Mouse (Mus musculus) forebrain, embryonic 10.5 days (tissue): ENCODE results near the gene Npr1. TPM values are rescaled to one million over a fixed set of nuclear protein-coding genes. Genes with fewer than 3 reads are reported as not detected.
A peak's percentile ranks its signal among the peaks of the same experiment; 100 is the strongest.

Experiments used
- DNase-seq: peaks from one replicate; pipeline ENCODE4 v3.0.0-alpha.2; 2017; ENCODE audit warnings: low spot score; ENCODE audit errors: extremely low spot score
- H3K27ac ChIP-seq: fragments of 300-500 bp; sonication (generic); 2 replicates; pipeline ENCODE4 v1.5.1; 2016; ENCODE audit warnings: mild to moderate bottlenecking
- H3K27me3 ChIP-seq: fragments of 300-500 bp; sonication (generic); 2 replicates; pipeline ENCODE4 v1.6.1; 2016; ENCODE audit warnings: mild to moderate bottlenecking; ENCODE audit not compliant: poor library complexity, severe bottlenecking
- H3K36me3 ChIP-seq: fragments of 300-500 bp; sonication (generic); replicated peaks from 2 replicates; pipeline ENCODE4 v1.6.1; 2016; ENCODE audit warnings: mild to moderate bottlenecking, moderate library complexity
- H3K4me1 ChIP-seq: fragments of 300-500 bp; sonication (generic); 2 replicates; pipeline ENCODE4 v1.6.1; 2016
- H3K4me3 ChIP-seq: fragments of 300-500 bp; sonication (generic); 2 replicates; pipeline ENCODE4 v1.5.1; 2016; ENCODE audit warnings: mild to moderate bottlenecking, moderate library complexity
- H3K9me3 ChIP-seq: fragments of 300-500 bp; sonication (generic); 2 replicates; pipeline ENCODE4 v1.6.1; 2016; ENCODE audit warnings: mild to moderate bottlenecking, moderate library complexity
- WGBS: fragments of 180-500 bp; shearing (Covaris S2); methylation state at CpG from one replicate; pipeline ENCODE4 v1.1.7; 2016; 5-methylcytosine and 5-hydroxymethylcytosine counted together
- polyA plus RNA-seq: library from polyadenylated mRNA; unstranded; fragments of >200 nt; fragmentation: Nextera tagmentation; extraction: Ambion mirVana; gene quantifications from 2 replicates; pipeline ENCODE4 v1.2.1, GENCODE M21; 2016

Npr1 gene
- 2.0 and 2.3 TPM in 2 replicates for polyA plus RNA-seq

DNA sequence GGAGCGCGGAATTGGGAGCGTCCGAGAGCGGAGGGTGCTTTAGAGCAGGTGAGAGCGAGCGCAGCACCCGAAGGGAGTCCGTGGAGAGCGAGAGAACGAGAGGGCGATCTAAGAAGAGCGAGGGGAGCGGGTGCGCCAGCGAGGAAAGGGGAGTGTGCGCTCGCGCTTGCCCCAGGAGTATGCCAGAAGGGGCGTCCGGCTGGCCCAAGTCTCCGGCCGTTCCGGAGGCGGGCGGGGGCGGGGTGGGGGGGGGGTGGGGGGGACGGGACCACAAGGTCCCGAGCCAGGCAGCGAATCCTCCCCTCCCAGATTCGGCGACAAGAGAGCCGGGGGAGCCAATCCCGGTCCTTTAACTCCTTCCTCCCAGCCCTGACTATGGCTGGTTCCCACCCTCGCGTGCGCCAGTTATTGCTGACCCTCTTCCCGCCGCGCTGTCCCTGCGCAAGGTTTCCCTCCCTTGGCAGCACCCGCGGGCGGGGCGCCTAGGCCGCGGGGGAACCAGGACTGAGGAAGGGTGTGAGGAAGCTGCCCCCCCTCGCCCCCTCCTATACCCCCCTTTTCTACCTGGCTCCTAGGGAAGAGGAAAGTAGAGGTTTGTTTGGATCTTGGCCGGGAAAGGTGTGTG, at the start of gene Npr1:
Npr1 (minus strand) TSS at position 181 of the 625 bp plus-strand sequence.
- H3K36me3 ChIP-seq = no peaks in the 10 kb centered on the region
- no peaks in the 10 kb centered on the region for H3K9me3 ChIP-seq
- H3K27me3 ChIP-seq = peaks cover 76% of the 10 kb centered on the region
- peak within 1 kb of the TSS; percentile 51 for H3K4me3 ChIP-seq
- H3K27ac ChIP-seq = peak within 1 kb of the TSS; percentile 51; the same call in 1 of the 2 replicates
- peak; percentile 51 for DNase-seq
- under 1% methylated on average over 40 of the region's 49 CpGs for WGBS
- H3K4me1 ChIP-seq = peaks cover 20% of the 10 kb centered on the region

DNA sequence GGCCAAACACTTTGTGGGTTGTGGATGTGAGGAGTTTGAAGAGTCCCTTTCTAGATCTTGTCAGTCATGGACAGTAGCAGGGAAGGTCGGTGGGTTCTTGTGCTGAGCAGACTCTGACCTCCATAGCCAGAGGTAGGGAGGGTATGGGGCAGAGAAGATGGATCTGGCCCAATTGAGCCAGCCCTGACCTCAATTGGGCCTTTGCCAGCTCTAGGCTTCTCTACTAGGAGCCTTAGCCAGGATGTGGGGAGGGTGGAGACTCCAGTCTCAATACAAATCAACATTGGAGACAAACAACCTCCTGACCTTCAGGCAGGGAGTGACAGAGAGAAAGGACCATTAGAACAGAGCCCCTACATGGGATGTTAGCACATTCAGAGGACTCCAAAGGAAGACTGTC, 49.6 kb upstream of the Npr1 start:
- Histone ChIP-seq H3K27me3 (peaks cover 50% of the 10 kb centered on the region), H3K9me3 (no peaks in the 10 kb centered on the region), H3K4me1 (peaks cover 23% of the 10 kb centered on the region), H3K36me3 (no peaks in the 10 kb centered on the region), H3K27ac (no peak overlapping the region), H3K4me3 (peak overlapping the region; percentile 52)
- WGBS = 46% methylated on average over 1 of the region's 1 CpGs
- DNase-seq = no peak

DNA sequence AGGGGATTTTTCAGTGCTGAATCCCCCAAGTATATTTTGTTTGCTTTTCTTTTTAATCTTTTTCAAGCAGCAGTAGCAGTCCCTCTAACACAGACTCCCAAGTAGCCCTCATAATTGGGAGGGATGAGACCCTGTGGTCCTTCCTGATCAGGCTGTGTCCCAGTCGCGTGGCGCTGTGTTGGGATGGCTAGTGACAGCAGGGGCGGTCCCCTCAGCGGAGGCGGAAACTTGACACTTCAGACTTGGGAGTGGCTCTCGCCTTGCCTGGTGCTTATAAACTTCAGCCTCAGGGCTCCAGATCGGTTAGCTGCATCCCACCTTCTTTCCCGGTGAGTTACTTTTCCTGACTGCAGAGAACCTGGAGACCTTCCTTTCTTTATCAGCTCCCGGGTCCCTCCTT, 49.0 kb upstream of the Npr1 start:
- Histone ChIP-seq H3K27me3 (peaks cover 50% of the 10 kb centered on the region), H3K9me3 (no peaks in the 10 kb centered on the region), H3K4me1 (peaks cover 24% of the 10 kb centered on the region), H3K36me3 (no peaks in the 10 kb centered on the region), H3K4me3 (peak overlapping the region; percentile 52), H3K27ac (peak overlapping the region; percentile 58; the same call in 1 of the 2 replicates)
- peak; percentile 59 for DNase-seq
- WGBS = 0% methylated on average over 10 of the region's 10 CpGs

DNA sequence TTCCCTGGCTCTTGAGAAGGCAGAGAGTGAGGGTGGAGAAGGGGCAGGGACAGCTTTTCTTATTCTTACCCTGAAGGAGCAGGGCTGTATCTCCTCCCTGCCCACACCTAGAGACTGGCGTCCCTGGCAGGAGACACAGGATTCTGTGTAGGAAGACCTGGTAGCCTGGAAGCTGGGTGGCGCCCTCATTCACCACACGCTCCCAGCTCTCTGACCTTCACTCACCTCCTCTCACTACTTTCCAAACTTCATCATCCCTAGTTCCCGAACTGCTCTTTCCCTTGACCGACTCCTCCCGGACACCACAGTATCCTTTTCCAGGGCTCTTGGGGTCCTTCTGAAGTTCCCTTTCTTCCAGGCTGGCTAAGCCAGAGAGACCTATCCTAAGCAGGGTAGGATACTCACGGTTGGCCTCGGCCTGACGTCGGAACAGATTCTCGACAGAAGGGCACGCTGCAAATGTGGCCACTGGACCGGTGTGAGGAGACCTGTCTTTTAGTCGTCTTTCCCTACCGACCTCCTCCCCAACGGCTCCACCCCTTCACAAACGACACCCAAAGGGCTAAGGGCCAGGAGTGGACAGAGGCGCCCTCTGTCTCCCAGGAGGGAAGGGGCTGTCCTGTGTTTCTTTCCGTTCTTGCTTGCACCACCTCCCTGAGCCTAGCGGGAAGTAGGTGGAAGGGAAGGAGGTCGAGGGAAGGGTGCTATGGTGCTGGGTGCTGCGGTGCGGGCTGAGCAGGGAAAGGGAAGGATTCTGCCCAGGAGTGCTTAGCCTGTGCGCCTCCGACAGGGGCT, 48.3 kb upstream of the Npr1 start, which contains the start of the genes S100a1 and S100a13:
S100a1 (minus strand) TSS at position 597 of the 795 bp plus-strand sequence.
S100a13 (plus strand) TSS at position 640 of the 795 bp plus-strand sequence.
- Histone ChIP-seq H3K4me1 (peaks cover 27% of the 10 kb centered on the region), H3K4me3 (peak within 1 kb of the TSS; percentile 52), H3K9me3 (no peaks in the 10 kb centered on the region), H3K36me3 (no peaks in the 10 kb centered on the region), H3K27ac (peak within 1 kb of the TSS; percentile 58), H3K27me3 (peaks cover 50% of the 10 kb centered on the region)
- WGBS = 3% methylated on average over 25 of the region's 25 CpGs
- peak; percentile 32 for DNase-seq

DNA sequence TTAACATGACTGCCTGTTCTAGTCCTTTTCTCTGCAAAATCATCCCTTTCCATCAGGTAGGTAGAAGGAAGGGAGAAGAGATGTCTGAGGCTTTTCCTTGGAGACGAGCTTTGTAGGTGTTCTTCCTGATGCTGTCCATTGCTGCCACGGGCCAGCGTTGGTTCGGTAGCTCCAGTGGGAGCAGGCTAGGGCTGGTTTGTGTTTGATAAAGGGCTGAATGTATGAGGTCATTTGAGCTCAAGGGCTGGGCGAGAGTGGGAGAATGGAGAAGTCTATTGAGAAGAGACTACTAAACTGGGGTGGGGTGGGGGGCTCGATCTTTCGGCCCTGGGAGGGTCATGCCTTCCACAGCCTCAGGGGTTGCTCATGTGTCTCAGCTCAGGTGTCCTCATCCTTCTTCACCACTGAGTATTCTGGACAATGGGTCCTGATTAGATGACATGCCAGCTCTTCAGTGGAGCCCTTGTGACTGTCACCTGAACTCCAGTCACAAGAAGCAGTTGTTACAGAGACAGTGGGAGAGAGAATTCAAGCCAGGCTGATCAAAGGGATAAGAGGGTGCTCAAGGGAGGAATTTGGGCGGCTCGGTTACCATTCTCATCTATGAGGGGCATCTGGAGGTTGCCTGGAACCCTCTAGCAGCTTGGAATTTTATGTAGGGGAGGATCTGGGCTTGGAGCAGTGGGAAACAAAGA, 47.4 kb upstream of the Npr1 start:
- peaks cover 30% of the 10 kb centered on the region for H3K4me1 ChIP-seq
- no peaks in the 10 kb centered on the region for H3K36me3 ChIP-seq
- H3K27me3 ChIP-seq = peaks cover 50% of the 10 kb centered on the region
- 76% methylated on average over 9 of the region's 9 CpGs for WGBS
- H3K4me3 ChIP-seq = peak overlapping the region; percentile 52; the same call in 1 of the 2 replicates
- no peak overlapping the region for H3K27ac ChIP-seq
- DNase-seq = no peak
- H3K9me3 ChIP-seq = no peaks in the 10 kb centered on the region

DNA sequence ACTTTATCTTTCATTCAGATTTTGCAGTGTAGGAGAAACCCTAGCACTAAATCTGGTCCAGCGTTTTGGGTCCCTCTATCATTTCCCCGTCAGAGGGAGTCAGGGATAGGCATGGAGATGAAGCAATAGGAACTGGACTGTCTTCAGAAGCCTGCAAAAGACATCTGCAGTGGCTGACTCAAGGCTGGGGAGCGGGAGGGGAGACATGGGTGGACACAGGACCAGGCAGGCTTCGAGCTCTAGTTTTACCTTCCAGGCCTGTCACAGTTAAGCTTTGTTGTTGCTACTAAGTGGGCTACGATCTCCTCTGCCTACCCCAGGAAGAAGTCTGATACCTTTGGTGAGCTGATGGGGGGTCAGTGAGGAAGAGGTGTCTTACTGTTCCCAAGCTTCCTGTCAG, 46.6 kb upstream of the Npr1 start:
- Histone ChIP-seq H3K4me1 (peaks cover 38% of the 10 kb centered on the region), H3K4me3 (no peak overlapping the region), H3K27me3 (peaks cover 50% of the 10 kb centered on the region), H3K9me3 (no peaks in the 10 kb centered on the region), H3K27ac (no peak overlapping the region), H3K36me3 (peaks cover 6% of the 10 kb centered on the region)
- 83% methylated on average over 5 of the region's 5 CpGs for WGBS
- DNase-seq = no peak

DNA sequence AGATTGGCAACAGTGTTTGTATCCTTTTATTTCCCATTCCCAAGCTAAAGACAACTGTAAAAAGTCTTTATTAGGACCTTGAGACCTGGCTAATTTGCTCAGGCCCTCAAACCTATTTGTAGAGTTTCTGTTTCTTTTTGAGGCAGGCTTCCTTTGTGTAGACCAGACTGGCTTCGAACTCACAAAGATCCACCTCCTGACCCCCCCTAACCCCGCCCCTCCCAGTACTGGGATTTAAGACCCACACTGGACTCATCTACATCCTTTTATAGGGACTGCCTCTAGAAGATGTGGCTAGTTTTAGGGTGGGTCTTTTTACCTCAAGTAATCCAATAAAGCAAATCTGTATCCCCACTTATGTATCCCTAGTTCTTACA, 44.1 kb upstream of the Npr1 start:
- no peak for DNase-seq

DNA sequence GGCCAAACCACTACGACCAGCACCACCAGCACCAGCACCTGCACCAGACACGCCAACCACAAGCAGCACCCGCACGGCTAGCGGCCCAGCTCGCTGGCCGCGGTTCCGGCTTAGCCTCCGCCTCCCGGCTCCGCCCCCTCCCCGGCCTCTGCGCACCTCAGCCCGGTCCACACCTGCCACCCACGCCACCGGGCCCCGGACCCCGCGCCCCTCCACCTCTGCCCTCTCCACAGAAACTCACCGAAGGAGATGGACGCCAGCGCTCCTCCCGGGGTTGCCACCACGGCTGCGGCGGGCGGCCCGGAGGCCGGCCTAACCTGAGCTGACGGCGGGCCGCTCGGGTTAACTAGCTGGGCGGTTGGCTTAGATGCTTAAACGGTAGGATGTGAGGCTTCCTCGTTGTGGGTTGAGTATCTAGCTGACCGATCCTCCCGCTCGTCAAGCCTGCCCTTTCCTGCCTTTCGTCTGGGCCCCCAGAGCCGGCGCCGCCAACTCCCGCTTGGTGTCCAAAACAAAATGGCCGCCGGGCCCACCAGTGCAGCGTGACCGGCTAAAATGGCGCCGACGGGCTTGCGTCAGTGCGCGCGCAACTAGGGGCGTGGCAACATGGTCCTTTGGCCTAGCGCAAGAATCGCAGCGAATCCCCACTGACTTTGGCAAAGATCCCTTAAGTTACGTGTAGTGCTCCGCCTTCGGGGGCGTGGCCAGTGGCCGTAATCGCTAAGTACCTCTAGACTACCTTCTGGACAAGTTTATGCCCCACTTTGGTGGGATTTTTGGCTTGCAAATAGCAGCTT, 43.5 kb upstream of the Npr1 start, which contains the start of gene Chtop:
Chtop (minus strand) TSS at position 549 of the 797 bp plus-strand sequence.
- H3K9me3 ChIP-seq = no peaks in the 10 kb centered on the region
- H3K27me3 ChIP-seq = peaks cover 31% of the 10 kb centered on the region
- peaks cover 26% of the 10 kb centered on the region for H3K4me1 ChIP-seq
- DNase-seq = peak; percentile 99
- H3K4me3 ChIP-seq = peak within 1 kb of the TSS; percentile 98
- H3K36me3 ChIP-seq = peaks cover 37% of the 10 kb centered on the region
- peak within 1 kb of the TSS; percentile 98 for H3K27ac ChIP-seq
- WGBS = under 1% methylated on average over 66 of the region's 66 CpGs

More for the DNA sequence above, 44.1 kb upstream of the Npr1 start:
- Histone ChIP-seq H3K9me3 (no peaks in the 10 kb centered on the region), H3K4me1 (peaks cover 32% of the 10 kb centered on the region), H3K4me3 (peak overlapping the region; percentile 98), H3K27ac (peak overlapping the region; percentile 98), H3K27me3 (peaks cover 37% of the 10 kb centered on the region), H3K36me3 (peaks cover 31% of the 10 kb centered on the region)
- 16% methylated on average over 2 of the region's 2 CpGs for WGBS

DNA sequence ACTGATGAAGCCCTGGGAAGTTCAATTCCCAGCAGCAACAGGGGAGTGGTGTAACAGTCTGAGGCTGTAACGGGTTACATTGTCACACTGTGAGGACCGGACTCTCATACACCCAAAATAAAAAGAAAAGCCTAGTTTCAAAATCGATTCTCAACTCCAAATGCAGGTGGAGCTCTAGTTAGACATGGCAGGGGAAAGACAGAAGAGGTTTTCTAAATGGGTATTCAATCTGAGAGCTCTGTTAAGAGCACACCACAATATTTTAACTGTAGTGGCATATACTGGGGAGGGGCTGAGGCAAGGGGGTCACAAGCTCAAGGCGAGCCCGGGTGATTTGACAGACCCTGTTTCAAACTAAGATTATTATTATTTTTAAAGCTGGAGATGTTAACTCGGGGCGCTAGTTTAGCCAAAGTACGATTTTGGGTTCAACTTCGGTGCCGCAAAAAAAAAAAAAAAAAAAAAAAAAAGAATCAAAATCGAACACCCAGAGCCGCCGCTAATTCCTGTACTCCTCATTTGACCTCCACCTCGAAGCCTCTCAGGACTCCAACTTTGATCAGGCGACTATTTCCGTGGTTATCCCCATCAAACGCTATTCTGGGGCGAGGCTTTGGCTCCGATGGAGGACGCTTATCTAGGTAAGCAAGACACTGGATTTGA, 42.8 kb upstream of the Npr1 start:
- WGBS = 7% methylated on average over 20 of the region's 20 CpGs
- Histone ChIP-seq H3K4me1 (peaks cover 19% of the 10 kb centered on the region), H3K9me3 (no peaks in the 10 kb centered on the region), H3K4me3 (peak overlapping the region; percentile 98), H3K36me3 (peaks cover 44% of the 10 kb centered on the region), H3K27ac (peak overlapping the region; percentile 98), H3K27me3 (peaks cover 24% of the 10 kb centered on the region)
- no peak for DNase-seq

DNA sequence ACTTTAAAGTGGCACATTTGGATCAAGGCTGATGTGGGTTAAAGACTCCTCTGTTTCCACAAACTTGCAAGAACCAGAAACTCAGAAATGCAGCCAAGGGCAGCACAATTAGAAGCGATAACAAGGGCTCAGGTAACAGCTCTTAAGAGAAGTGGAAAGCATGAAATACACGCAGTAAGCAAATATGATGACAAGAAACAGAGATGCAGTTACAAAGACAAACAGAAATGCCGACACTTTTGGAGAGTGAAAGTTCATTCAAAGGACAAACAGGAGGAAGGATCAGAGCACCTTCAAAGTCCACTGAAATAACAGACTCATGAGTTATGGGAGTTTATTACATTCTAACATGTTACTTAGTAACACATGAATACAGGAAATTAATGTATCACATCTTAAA, 40.7 kb upstream of the Npr1 start:
- no peak overlapping the region for H3K27ac ChIP-seq
- no peak for DNase-seq
- no peak overlapping the region for H3K4me3 ChIP-seq
- WGBS = 94% methylated on average over 3 of the region's 3 CpGs
- peaks cover 65% of the 10 kb centered on the region for H3K36me3 ChIP-seq
- peaks cover 18% of the 10 kb centered on the region for H3K4me1 ChIP-seq
- H3K9me3 ChIP-seq = no peaks in the 10 kb centered on the region
- H3K27me3 ChIP-seq = peaks cover 5% of the 10 kb centered on the region; the same call in 1 of the 2 replicates

DNA sequence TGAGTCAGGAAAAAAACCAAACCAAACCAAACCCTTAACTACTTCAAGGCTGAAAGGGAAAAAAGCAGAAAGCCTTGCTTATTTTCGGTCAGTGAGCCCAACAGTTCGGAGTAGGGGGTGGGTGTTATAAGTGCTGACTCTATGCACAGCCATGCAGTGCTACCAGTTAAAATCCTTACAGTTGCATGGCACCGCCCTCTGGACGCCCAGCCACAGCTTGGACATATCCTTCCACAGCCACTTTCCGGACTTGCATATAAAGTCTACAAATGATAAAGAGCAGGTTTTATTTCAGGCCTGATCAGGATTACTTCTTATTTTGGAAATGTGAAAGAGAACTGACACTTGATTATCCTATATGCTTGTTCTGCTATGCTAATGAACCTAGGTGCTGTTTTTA, 39.5 kb upstream of the Npr1 start:
- Histone ChIP-seq H3K9me3 (no peaks in the 10 kb centered on the region), H3K27me3 (no peaks in the 10 kb centered on the region), H3K4me3 (no peak overlapping the region), H3K36me3 (peaks cover 76% of the 10 kb centered on the region), H3K4me1 (peaks cover 18% of the 10 kb centered on the region), H3K27ac (no peak overlapping the region)
- DNase-seq = no peak
- 94% methylated on average over 5 of the region's 5 CpGs for whole genome bisulfite sequencing
